Mouse (Mus musculus): ENCODE measurements around the gene Gm21977.
"Not testable (repeated sequence)": the region's sequence is repeated elsewhere in the genome, so short reads cannot be mapped to it uniquely, and the experiment has no call there.

Gene Gm21977

DNA sequence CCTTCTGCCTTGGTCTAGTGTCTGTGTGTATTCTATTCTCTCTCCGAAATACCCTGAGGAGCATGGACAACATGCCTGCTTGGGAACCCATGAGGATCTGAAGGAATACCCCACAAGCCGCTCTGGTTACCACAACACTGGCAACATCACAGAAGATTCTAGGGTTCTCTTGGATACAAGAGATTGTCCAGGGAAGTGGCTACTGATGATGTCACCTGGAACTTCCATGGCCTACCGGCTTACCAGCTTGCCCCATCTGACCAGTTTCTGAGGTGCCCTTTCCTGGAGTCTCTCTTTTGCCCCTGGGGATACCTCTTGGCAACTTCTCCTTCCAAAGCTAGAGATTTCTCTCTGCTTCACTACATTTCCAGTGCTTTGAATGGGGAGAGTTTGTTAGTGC, at the start of gene Gm21977:
TSS of gene Gm21977 (minus strand) at position 101 of the 400 bp plus-strand sequence.
- DNase-seq (ENCODE audit: low spot score in 2 of 2), result not testable (repeated sequence)

All from thymus, postnatal 10 days (tissue).